Mouse (Mus musculus) embryonic facial prominence, embryonic 10.5 days (tissue): ENCODE measurements around the gene Tmub1. TPM values are rescaled to one million over a fixed set of nuclear protein-coding genes. Genes with fewer than 3 reads are reported as not detected.

Experiments
- polyA plus RNA-seq: library from polyadenylated mRNA; unstranded; fragments of >200 nt; fragmentation: Nextera tagmentation; extraction: Ambion mirVana; gene quantifications from 2 replicates; pipeline ENCODE4 v1.2.1, GENCODE M21; 2016

Gene Tmub1
- polyA plus RNA-seq, 1 experiment from 2014 or later = 24.7 TPM

Other genes with a start within 250 kb of the Tmub1 start
- 10.9 and 13.7 TPM in 2 replicates for gene Kcnh2, start 96.2 kb downstream of the Tmub1 start, polyA plus RNA-seq
- 7.6 and 7.7 TPM in 2 replicates for gene Nos3, start 83.0 kb downstream of the Tmub1 start, polyA plus RNA-seq
- 0.69 and 0.83 TPM in 2 replicates for gene Atg9b, start 55.7 kb downstream of the Tmub1 start, polyA plus RNA-seq
- 53.6 and 57.2 TPM in 2 replicates for gene Abcb8, start 54.2 kb downstream of the Tmub1 start, polyA plus RNA-seq
- gene Asic3, start 34.5 kb downstream of the Tmub1 start, polyA plus RNA-seq = 0.31 and 0.34 TPM in 2 replicates
- gene Cdk5, start 24.3 kb downstream of the Tmub1 start, polyA plus RNA-seq = 46.9 and 50.7 TPM in 2 replicates
- gene Slc4a2, start 24.0 kb downstream of the Tmub1 start, polyA plus RNA-seq = 35.1 and 38.4 TPM in 2 replicates
- gene Fastk, start 2.6 kb downstream of the Tmub1 start, polyA plus RNA-seq = 100 and 109 TPM in 2 replicates
- 30.8 and 36.6 TPM in 2 replicates for gene Agap3, start 4.3 kb upstream of the Tmub1 start, polyA plus RNA-seq
- gene Gbx1, start 79.3 kb upstream of the Tmub1 start, polyA plus RNA-seq = 0.34 and 0.99 TPM in 2 replicates
- 0.29 TPM in 1 of 2 replicates, not detected in the other for gene Asb10, start 93.1 kb upstream of the Tmub1 start, polyA plus RNA-seq
- gene 4931409K22Rik, start 109.0 kb upstream of the Tmub1 start, polyA plus RNA-seq = 0.07 and 0.08 TPM in 2 replicates
- 181 and 183 TPM in 2 replicates for gene Abcf2, start 129.6 kb upstream of the Tmub1 start, polyA plus RNA-seq
- 14.8 and 19.6 TPM in 2 replicates for gene Chpf2, start 138.9 kb upstream of the Tmub1 start, polyA plus RNA-seq
- 22.2 and 24.8 TPM in 2 replicates for gene Smarcd3, start 176.6 kb upstream of the Tmub1 start, polyA plus RNA-seq
- gene Nub1, start 237.7 kb upstream of the Tmub1 start, polyA plus RNA-seq = 27.7 and 29.5 TPM in 2 replicates